Mouse (Mus musculus) heart, embryonic 16.5 days (tissue): Measurements from ENCODE around the gene Susd3. TPM values are rescaled to one million over a fixed set of nuclear protein-coding genes. Genes with fewer than 3 reads are reported as not detected.

Source experiments
- ATAC-seq: fragments of 200-750 bp; cut with Nextera tagmentation; replicated peaks from 2 replicates; pipeline ENCODE4 v1.8.0; 2017; ENCODE audit warnings: moderate number of reproducible peaks; ENCODE audit not compliant: insufficient read depth, low FRiP score; ENCODE audit errors: extremely low read depth
- H3K27ac ChIP-seq: fragments of 300-500 bp; sonication (generic); 2 replicates; pipeline ENCODE4 v1.5.1; 2014; ENCODE audit warnings: mild to moderate bottlenecking, low read length, control low read depth, moderate library complexity
- H3K27me3 ChIP-seq: fragments of 300-500 bp; sonication (generic); 2 replicates; pipeline ENCODE4 v1.6.1; 2014; ENCODE audit warnings: low read length, mixed read lengths; ENCODE audit not compliant: control insufficient read depth, insufficient read depth
- H3K36me3 ChIP-seq: fragments of 300-500 bp; sonication (generic); 2 replicates; pipeline ENCODE4 v1.6.1; 2014; ENCODE audit not compliant: control insufficient read depth, insufficient read depth
- H3K4me1 ChIP-seq: fragments of 300-500 bp; sonication (generic); 2 replicates; pipeline ENCODE4 v1.6.1; 2014; ENCODE audit warnings: low read length, mixed read lengths; ENCODE audit not compliant: control insufficient read depth, insufficient read depth
- H3K4me2 ChIP-seq: fragments of 300-500 bp; sonication (generic); 2 replicates; pipeline ENCODE4 v1.6.1; 2014; ENCODE audit warnings: low read depth, mild to moderate bottlenecking, control low read depth, low read length
- H3K4me3 ChIP-seq: fragments of 300-500 bp; sonication (generic); 2 replicates; pipeline ENCODE4 v1.5.1; 2014; ENCODE audit warnings: mild to moderate bottlenecking, control low read depth, low read length
- H3K9ac ChIP-seq: fragments of 300-500 bp; sonication (generic); 2 replicates; pipeline ENCODE4 v1.6.1; 2014; ENCODE audit warnings: low read length, control low read depth
- H3K9me3 ChIP-seq: fragments of 300-500 bp; sonication (generic); replicated peaks from 2 replicates; pipeline ENCODE4 v1.6.1; 2016; ENCODE audit warnings: low read length; ENCODE audit not compliant: control insufficient read depth
- WGBS: fragments of 180-500 bp; shearing (Covaris S2); extraction: QIAGEN DNeasy Blood & Tissue Kit; methylation state at CpG from one replicate; pipeline ENCODE4 v1.1.7; 2014; 5-methylcytosine and 5-hydroxymethylcytosine counted together
- polyA plus RNA-seq: library from polyadenylated mRNA; unstranded; fragments of >200 nt; fragmentation: Nextera tagmentation; extraction: Ambion mirVana; gene quantifications from 2 replicates; pipeline ENCODE4 v1.2.1, GENCODE M21; 2015

Gene Susd3
- polyA plus RNA-seq, 1 experiment from 2014 or later: 1.8 TPM

- ATAC-seq: no peak
- H3K4me2 ChIP-seq: no peak overlapping the region
- H3K4me1 ChIP-seq: peaks cover 25% of the 10 kb centered on the region
- no peaks in the 10 kb centered on the region; the same call in 1 of the 2 replicates for H3K9me3 ChIP-seq
- H3K4me3 ChIP-seq: no peak overlapping the region
- H3K36me3 ChIP-seq: no peaks in the 10 kb centered on the region
- WGBS: 56% methylated on average over 1 of the region's 1 CpGs
- H3K27me3 ChIP-seq: no peaks in the 10 kb centered on the region
- H3K9ac ChIP-seq: no peak overlapping the region
- no peak overlapping the region for H3K27ac ChIP-seq
Measured at GRCm38 (mm10) chr13:49180691-49181090, 67.8 kb downstream of the Susd3 start.

Other genes starting within 250 kb of the Susd3 start
- 1.8 and 1.9 TPM in 2 replicates for gene Wnk2, start 100.7 kb downstream of the Susd3 start, polyA plus RNA-seq
- 78.8 and 84.5 TPM in 2 replicates for gene Ninj1, start 61.2 kb downstream of the Susd3 start, polyA plus RNA-seq
- gene Card19, start 32.7 kb downstream of the Susd3 start, polyA plus RNA-seq: 143 and 144 TPM in 2 replicates
- 0.22 and 0.29 TPM in 2 replicates for gene Fgd3, start 71.6 kb upstream of the Susd3 start, polyA plus RNA-seq
- gene Bicd2, start 92.9 kb upstream of the Susd3 start, polyA plus RNA-seq: 55.9 and 59.8 TPM in 2 replicates
- gene Ippk, start 172.5 kb upstream of the Susd3 start, polyA plus RNA-seq: 11.1 and 11.8 TPM in 2 replicates
- gene Tes3-ps, start 244.6 kb upstream of the Susd3 start, polyA plus RNA-seq: 0.74 and 1.1 TPM in 2 replicates